Mouse (Mus musculus) heart, postnatal 0 days (tissue): ENCODE measurements around the gene Hist4h4.

ENCODE experiments used
- CTCF ChIP-seq: IDR thresholded peaks from 2 replicates; pipeline ENCODE4 v1.5.1; 2016; ENCODE audit warnings: antibody characterized with exemption, control low read depth, low read depth
- EP300 ChIP-seq: IDR thresholded peaks from 2 replicates; pipeline ENCODE4 v1.6.1; 2016; ENCODE audit warnings: antibody characterized with exemption, low read depth

- no peak for TF ChIP-seq EP300
- TF ChIP-seq CTCF: no peak
Observed at GRCm38 (mm10) chr6:136817549-136817948, 13.3 kb upstream of the Hist4h4 start.
